Mouse (Mus musculus) olfactory bulb, adult 2 months (tissue): ENCODE measurements around the gene Gpam. TPM values are rescaled to one million over a fixed set of nuclear protein-coding genes. Genes with fewer than 3 reads are reported as not detected.

ENCODE experiments used
- H3K27ac ChIP-seq: fragments of 200-500 bp; 2 replicates; pipeline ENCODE4 v1.5.1; 2012; ENCODE audit warnings: low read depth, low read length; ENCODE audit not compliant: insufficient read depth
- H3K4me1 ChIP-seq: fragments of 200-500 bp; 2 replicates; pipeline ENCODE4 v1.6.1; 2012; ENCODE audit warnings: low read length; ENCODE audit not compliant: control insufficient read depth, insufficient read depth
- H3K4me3 ChIP-seq: fragments of 200-500 bp; 2 replicates; pipeline ENCODE4 v1.5.1; 2012; ENCODE audit warnings: mild to moderate bottlenecking, low read depth, low read length, moderate library complexity; ENCODE audit not compliant: insufficient read depth
- CTCF ChIP-seq: fragments of 200-500 bp; IDR thresholded peaks from 2 replicates; pipeline ENCODE4 v1.5.1; 2012; ENCODE audit warnings: low read depth, mild to moderate bottlenecking, low read length, moderate library complexity; ENCODE audit not compliant: insufficient read depth
- POLR2A ChIP-seq: fragments of 200-500 bp; IDR thresholded peaks from 2 replicates; pipeline ENCODE4 v1.6.1; 2012; ENCODE audit warnings: mild to moderate bottlenecking, low read depth, low read length, moderate library complexity; ENCODE audit not compliant: insufficient read depth
- WGBS: fragments of 180-500 bp; shearing (Covaris S2); methylation state at CpG from one replicate; pipeline ENCODE4 v1.1.7; 2018; 5-methylcytosine and 5-hydroxymethylcytosine counted together
- polyA plus RNA-seq: library from polyadenylated mRNA; stranded (reverse); fragments of >200 nt; gene quantifications from 2 replicates; pipeline ENCODE4 v1.2.4, GENCODE M21; 2012; ENCODE audit warnings: low replicate concordance; ENCODE audit not compliant: missing spikeins, insufficient read depth, insufficient read length

Gene Gpam
- polyA plus RNA-seq, 1 experiment = not detected

DNA sequence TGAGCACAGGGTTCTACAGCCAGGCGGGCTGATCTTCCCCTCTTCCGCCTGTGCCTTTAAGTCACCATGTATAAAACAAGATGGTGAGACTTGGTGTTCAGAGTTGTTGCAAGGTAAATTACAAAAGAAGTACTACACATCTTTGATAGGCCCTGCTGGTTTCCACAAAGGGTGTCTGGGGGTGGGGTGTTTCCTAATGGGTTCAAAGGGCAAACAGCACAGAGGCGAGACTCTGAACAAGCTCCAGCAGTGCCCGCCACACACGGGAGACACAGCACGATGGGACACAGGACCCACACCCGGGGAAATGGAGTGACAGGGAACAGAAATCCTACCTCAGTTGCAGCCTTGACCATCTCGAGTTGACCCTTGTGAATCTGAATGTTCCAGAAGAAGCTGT, 39.3 kb downstream of the Gpam start:
- Histone ChIP-seq H3K4me1 (peaks cover 4% of the 10 kb centered on the region; the same call in 1 of the 2 replicates), H3K4me3 (no peak overlapping the region), H3K27ac (no peak overlapping the region)
- TF ChIP-seq POLR2A (no peak), CTCF (no peak)
- WGBS = 86% methylated on average over 8 of the region's 8 CpGs

DNA sequence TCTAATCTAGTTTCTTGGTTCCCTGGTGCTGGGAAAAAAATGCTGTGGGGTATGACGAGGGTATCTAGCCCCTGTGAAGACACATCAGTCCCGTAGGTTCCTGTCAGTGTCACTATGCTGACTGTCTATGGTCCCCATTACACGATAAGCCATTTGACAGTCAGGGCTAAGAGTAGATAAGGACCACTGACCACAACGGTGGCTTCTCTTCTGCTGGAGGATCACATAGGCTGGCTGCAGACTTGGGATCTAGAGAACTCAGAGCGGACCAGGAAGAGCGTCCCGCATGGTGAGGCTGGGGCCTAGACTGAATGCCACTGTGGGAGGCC, 41.2 kb downstream of the Gpam start:
- TF ChIP-seq CTCF (no peak), POLR2A (no peak)
- H3K4me3 ChIP-seq = no peak overlapping the region
- WGBS = 97% methylated on average over 7 of the region's 7 CpGs
- no peaks in the 10 kb centered on the region for H3K4me1 ChIP-seq
- H3K27ac ChIP-seq = no peak overlapping the region

DNA sequence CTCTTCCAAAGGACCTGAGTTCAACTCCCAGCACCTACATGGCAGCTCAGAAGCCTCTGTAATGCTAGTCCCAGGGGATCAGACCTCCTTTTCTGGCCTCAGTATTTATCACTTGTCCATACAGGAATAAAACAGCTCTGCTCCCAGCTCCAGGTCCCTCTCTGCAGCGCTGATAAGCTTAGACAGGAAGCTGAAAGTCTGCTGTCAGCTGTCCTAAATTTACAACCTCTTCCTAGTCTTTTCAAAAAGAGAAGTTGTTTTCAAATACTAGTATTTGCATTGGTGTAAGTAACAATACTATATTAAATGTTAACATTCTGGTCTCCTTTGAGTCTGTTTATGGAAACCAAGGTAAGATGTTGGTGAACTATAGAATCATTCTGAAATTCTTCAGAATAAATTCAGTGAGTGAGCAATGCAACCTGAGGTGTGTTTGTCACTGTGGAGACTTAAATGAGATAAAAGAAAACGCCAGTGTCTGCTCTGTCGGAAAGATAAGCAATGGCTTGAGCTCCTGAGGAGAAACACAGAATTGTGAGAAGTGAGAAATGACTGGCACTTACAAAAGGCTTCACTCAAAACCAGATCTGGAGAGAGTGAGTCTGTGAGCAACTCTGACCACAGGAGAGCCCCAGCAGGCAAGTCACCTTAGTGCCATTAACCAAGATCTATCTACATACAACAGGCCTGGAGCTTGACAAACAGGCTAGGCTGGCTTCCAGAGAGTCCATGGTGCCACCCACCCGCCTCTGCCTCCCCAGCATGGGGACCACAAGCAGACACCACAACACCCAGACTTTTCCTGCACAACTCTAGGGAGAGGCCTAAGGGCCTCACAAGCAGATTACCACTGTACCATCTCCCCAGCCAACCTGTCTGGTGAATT, 41.8 kb downstream of the Gpam start:
- no peak overlapping the region for H3K27ac ChIP-seq
- TF ChIP-seq POLR2A (no peak), CTCF (no peak)
- H3K4me1 ChIP-seq = no peaks in the 10 kb centered on the region
- 96% methylated on average over 4 of the region's 4 CpGs for WGBS
- H3K4me3 ChIP-seq = no peak overlapping the region

DNA sequence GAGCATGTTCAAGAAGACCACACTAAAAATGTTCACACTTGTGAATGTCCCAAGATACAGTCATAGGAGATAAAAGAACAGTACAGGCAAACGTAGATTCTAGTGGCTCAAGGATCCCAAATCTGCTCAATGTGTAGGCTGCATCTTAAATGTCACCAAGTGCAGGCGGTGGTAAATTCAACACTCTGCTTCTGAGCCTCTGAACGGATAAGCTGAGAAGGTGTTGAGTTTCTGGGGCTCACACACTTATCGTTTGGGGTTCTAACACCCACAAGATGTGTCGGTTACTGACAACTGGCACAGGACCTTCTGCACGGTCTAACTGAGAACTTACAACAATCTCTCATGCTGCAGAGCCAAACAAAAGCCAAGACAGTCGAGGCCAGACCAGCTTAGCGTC, 50.2 kb downstream of the Gpam start:
- TF ChIP-seq CTCF = no peak
- TF ChIP-seq POLR2A = no peak
- no peak overlapping the region for H3K27ac ChIP-seq
- H3K4me1 ChIP-seq = no peaks in the 10 kb centered on the region
- no peak overlapping the region for H3K4me3 ChIP-seq
- WGBS = 48% methylated on average over 8 of the region's 8 CpGs

DNA sequence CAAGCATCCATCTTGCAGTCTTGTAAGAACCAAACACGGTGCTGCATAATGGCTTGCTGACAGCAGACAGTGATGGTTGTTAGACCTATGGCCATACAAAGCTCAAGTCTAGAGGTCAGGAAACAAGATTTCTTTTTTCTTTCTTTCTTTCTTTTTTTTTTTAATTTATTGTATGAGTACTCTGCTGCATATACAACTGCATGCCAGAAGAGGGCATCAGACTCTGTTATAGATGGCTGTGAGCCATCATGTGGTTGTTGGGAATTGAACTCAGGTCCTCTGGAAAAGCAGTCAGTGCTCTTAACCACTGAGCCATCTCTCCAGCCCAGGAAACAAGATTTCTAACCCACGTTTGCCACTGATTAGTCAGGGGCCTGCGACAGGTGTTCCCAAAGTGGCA, 54.0 kb downstream of the Gpam start:
- TF ChIP-seq CTCF (no peak), POLR2A (no peak)
- WGBS = 77% methylated on average over 3 of the region's 3 CpGs

DNA sequence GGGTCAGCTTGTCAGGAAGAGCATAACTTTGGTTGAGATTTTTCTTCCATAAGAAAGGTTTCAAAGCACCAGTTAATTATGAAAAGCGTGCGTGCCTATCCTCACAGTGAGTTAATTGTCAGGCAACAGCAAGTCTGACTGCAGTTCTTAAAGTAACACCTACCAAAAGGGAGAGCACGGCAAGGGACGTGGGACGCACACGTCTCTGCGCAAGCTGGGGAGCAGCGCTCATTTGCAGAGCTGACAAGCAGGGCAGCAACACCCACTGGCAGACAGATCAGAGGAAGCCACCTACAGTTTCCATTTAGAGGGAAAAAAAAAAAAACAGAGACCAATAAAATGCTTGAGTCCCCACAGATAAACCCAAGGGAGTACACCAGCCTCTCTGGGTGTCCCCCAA, 58.0 kb downstream of the Gpam start:
- Histone ChIP-seq H3K4me3 (no peak overlapping the region), H3K4me1 (peaks cover 8% of the 10 kb centered on the region), H3K27ac (no peak overlapping the region)
- no peak for TF ChIP-seq POLR2A
- TF ChIP-seq CTCF = no peak
- 51% methylated on average over 8 of the region's 8 CpGs for WGBS

More for the DNA sequence above, 54.0 kb downstream of the Gpam start:
- Histone ChIP-seq H3K27ac (no peak overlapping the region), H3K4me3 (no peak overlapping the region), H3K4me1 (peaks cover 8% of the 10 kb centered on the region)

DNA sequence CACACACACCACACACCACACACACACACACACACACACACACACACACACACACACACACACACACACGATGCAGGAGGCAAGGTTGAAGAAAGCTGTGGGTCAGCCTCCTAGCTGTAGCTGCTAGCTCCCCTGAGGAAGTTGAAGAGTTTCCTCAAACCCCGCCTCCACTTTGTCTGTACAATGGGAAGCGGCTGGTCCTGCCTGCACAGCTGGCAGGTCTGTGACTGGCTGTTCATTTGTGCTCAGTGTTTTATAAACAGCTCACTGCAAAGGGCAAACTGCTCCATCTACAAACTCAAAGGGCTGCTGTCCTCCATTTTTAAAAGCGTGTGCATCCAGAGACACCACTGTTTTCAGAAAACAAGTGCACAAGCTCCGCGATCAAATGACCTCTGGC, 63.8 kb downstream of the Gpam start:
- H3K27ac ChIP-seq = no peak overlapping the region
- peaks cover 13% of the 10 kb centered on the region for H3K4me1 ChIP-seq
- H3K4me3 ChIP-seq = no peak overlapping the region
- TF ChIP-seq POLR2A (no peak), CTCF (no peak)
- 20% methylated on average over 6 of the region's 6 CpGs for WGBS

DNA sequence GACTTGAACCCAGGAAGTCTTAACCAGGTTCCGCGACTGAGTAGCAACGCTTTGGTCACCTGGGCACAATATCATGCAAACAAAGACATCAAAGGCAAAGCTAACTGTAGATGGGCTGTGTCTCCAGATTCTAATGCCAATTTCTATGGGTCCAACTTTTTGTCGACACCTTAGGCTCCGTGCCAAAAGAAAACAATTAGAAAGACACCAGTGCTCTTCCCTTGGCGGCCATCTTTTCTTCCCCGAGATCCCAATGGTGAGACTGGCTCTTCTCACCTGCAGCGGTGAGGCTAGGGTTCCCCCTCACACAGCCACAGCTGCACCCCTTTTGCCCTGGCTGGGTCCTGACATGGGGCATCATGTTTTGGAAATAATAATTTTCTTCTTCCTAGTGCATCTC, 64.5 kb downstream of the Gpam start:
- TF ChIP-seq CTCF (no peak), POLR2A (no peak)

DNA sequence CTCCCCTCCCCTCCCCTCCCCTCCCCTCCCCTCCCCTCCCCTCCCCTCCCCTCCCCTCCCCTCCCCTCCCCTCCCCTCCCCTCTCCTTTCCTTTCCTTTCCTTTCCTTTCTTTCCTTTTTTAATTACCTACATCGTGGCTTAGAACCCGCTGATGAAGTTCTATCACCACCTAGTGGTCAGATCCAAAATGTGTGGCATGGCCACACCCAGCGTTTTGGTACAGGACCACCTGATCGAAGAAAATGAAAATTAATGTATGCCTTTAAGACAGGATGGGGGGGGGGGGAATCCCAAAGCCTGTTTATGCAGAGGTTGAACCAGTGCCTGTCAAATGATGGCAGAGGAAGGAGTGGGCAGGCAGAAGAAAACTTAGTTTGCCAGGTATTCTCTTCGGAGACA, 65.1 kb downstream of the Gpam start:
- no peak overlapping the region for H3K27ac ChIP-seq
- peaks cover 13% of the 10 kb centered on the region for H3K4me1 ChIP-seq
- H3K4me3 ChIP-seq = no peak overlapping the region
- TF ChIP-seq POLR2A (no peak), CTCF (0 out of 2 replicates have a peak, but pooled peaks have one; percentile 15)
- 20% methylated on average over 5 of the region's 5 CpGs for WGBS

More for the DNA sequence above, 64.5 kb downstream of the Gpam start:
- Histone ChIP-seq H3K4me3 (no peak overlapping the region), H3K4me1 (peaks cover 13% of the 10 kb centered on the region), H3K27ac (no peak overlapping the region)
- WGBS = 77% methylated on average over 8 of the region's 8 CpGs
